Mouse (Mus musculus) MN1 (cell line): ENCODE results near the gene Ank2.
"Not testable (repeated sequence)": the region's sequence is repeated elsewhere in the genome, so short reads cannot be mapped to it uniquely, and the experiment has no call there.

Source experiments
- DNase-seq: peaks from one replicate; pipeline ENCODE4 v3.0.0-alpha.2; 2016; ENCODE audit warnings: low spot score

The Ank2 gene

GRCm38 (mm10) chr3:127355252-127355651 is 143.9 kb downstream of the Ank2 start:
- no peak for DNase-seq

GRCm38 (mm10) chr3:127350602-127351362 is 148.4 kb downstream of the Ank2 start:
- DNase-seq = no peak

GRCm38 (mm10) chr3:127348926-127349325 is 150.2 kb downstream of the Ank2 start:
- DNase-seq = no peak

DNA sequence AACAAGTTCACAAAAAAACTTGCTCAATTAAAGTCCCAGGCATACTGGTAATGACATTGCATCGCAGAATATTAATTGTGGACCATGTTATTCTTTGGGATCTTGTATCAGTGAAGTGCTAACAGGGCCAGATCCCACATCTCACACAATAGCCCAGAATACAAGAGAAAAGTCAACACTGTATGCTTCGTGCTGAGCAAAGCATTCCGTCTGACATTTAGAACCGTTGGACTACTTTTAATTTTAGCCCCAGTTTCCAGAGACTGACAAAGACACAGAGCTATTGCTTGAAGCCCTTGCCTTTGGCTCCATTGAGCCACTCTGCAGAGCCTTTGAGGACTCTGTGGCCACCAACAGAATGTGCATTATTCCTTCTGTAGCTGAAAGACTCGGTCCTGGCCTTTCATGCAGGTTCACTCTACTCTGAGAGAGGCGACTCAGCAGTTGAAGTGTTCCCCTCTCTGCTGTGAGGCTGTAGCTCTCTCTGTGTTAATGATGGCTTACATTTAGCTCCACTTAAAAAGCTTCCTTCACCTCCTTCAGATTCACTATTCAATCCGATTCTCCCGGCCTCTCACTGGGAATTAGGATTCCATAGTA is 153.2 kb downstream of the Ank2 start:
- no peak for DNase-seq

- DNase-seq = no peak
These were observed 157.8 kb downstream of the Ank2 start for GRCm38 (mm10) chr3:127341300-127341699.

- DNase-seq = no peak
These were observed 164.3 kb downstream of the Ank2 start for GRCm38 (mm10) chr3:127334876-127335275.

GRCm38 (mm10) chr3:127331562-127331961 is 167.6 kb downstream of the Ank2 start:
- no peak for DNase-seq

DNA sequence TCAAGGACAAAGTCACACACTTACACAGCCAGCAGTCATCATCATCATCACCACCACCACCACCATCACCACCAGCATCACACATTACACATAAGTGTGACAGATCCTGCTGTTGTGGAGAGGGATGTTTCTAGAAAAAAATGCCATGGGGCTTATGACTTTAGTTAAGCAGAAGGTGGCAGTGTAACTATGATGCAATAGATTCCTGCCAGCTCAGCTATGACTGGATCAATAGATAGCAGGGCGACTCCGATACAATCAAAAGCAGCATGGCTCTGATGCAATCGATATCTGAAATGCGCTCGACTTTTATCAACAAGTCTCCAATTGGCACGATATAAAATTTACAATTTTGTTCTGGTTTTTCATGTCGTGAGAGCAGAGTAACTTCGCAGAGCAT is 172.8 kb downstream of the Ank2 start:
- DNase-seq = no peak

- DNase-seq = peak; percentile 75
These were observed 176.3 kb downstream of the Ank2 start for GRCm38 (mm10) chr3:127322870-127323269.

DNA sequence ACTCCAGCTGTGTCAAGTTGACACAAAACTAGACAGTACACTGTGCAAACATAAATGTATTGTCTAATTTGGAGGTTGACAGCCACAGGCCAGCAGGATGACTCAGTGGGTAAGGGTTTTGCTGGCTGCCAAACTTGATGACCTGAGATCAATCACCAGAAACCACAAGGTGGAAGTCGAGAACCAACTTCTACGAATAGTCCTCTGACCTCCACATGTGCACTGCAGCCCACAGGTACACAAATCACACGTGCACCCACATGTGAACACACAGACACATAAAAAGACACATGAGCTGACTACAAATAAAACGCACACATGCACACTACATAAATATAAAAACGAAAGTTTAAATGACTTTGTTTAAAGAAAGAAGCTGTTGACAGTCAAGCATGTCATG is 177.5 kb downstream of the Ank2 start:
- no peak for DNase-seq

DNA sequence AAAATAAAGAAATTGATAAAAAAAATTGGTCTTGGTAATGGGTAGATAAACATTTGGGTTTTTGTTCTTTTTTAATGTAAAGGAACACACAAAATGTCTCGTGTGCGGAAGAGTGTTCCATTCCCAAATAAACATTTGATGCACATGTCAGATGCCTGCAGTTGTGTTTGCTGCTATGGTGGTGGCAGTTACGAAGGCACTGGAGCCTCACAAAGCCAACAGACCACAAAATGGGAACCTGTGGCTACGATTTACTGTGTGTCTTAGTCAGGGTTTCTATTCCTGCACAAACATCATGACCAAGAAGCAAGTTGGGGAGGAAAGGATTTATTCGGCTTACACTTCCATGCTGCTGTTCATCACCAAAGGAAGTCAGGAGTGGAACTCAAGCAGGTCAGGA is 178.1 kb downstream of the Ank2 start:
- DNase-seq = not testable (repeated sequence)

DNA sequence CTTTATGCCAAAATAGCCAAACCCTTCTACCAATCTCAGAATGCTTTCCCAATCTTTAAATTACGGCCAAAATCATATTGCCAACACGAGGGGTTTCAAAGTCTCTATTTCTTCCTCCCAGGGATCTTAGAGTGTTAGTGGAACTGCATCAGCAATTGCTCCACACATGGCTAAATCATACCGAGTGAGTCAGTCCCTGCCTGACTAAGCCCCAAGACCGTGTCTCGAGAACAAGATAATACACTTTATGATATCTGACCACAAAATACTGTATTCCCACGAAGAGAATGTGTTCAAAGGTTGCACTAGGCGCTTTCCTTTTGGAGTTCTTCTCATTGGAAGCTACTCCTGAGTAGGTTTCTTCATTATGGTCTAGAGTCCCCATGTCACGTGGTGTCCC is 178.8 kb downstream of the Ank2 start:
- DNase-seq = no peak

DNA sequence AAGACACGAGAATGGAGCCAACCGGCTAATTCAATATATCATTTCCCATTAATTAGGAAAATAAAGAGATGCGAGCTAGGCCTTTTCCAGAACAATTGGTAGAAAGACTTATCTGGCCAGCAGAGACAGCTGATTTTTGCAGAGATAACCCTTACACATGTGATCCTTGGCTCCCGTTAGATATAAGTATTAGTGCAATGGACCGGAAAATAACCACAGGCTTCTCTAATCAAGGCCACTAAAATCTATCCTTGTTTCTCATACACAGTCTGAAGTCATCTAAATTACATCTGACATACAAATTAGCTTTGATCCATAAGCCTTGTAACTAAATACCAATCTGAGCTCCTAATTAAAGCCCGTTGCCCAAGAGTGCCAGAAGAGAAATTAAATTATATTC is 181.5 kb downstream of the Ank2 start:
- DNase-seq = peak; percentile 18

DNA sequence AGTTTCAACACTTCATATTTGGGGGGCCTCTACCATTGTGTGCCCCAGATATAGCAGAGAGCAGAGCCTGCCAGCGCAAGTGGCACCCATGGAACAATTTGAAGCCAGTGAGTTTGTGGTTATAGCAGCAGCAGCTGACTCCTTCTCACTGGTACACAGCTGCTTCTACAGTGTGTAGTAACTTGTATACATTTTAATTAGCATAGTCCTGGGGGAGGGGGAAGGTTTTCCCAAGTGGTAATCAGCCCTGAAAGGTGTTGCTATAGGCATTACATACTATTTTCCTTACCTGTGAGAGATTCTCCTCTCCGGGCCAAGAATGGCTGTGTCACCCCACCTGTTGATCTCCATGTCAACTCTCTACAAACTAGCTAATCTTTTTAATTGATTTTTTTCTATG is 182.4 kb downstream of the Ank2 start:
- DNase-seq = no peak

DNA sequence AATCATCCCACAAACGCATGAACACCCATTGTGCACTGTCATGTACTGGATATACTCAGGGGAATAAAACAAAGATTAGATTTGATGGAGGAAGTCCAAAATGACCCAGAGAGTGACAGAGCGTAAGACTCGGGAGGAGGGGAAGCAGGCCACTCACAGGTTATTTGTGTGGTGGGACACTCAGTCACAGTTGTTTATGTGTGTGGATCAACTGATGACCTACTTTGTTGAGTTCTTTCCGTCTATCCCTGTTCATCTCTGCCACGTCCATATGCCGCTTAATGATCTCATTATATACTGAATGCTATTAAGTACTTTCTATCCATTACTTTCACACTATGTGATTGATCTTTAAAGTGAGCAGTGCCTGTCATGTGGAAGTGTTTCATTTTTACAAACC is 187.6 kb downstream of the Ank2 start:
- no peak for DNase-seq

- DNase-seq = no peak
These were observed 189.1 kb downstream of the Ank2 start for GRCm38 (mm10) chr3:127310079-127310478.

DNA sequence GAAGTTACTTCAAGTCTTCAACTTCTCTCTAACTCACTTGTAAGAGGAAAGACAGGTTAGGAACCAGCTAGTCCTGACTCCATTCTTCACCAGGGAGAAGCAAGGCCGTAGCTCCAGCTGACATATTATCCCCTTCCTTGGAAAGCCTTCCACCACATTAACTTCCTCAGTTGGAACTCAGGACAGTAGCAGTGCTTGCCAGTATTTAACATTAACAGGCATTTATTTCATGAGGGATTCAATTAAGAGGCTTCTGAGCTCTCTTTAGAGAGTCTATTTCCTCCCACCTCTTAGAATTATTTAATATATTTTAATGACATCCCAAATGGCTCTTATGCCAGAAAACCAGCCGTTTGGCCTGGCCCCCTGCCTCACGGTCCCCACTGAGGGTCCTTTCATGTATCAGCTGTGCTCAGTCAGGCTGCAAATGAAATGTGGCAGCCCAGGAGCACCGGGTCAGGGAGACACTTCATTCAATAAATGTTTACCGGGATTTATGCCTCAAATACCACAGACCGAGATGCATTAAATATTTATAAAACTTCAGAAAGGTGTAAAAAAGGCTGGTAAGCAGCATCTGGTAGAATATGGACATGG is 195.1 kb downstream of the Ank2 start:
- no peak for DNase-seq

DNA sequence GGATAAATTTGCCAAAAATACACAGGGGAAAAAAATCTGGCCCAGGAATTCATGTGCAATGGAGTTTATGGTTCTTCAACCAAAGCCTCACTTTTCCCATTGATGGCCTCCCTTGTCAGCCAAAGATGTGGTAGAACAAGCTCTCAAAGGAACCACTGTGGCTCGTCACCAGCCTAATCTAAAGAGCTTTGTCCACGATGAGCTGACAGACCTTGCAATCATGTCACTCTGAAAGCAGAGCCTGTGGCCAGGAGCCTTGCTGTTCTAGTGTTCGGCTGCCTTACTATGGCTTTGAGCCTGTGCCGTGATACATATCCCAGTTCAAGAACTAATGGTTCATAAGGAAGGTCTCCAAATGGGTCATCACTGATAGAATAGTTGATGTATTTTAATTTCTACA is 196.1 kb downstream of the Ank2 start:
- DNase-seq = no peak

DNA sequence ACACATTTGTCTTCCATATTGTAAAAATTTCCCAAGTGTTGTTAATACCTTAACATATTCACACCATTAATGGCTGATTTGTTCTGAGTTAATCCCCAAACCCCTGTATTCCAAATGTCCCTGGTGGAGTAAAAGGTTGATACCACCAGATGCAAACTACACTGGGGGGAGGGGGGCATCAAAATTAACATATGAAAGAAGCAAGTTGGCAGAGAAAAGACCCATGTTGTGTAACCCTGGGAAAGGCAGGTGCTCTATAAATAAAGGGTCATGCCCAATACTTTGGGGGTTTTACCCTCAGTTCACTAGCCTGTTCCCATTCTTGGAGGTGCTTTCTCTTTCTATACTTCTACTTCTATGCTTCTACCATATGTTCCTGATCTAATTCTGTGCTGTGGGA is 198.4 kb downstream of the Ank2 start:
- no peak for DNase-seq

- DNase-seq = no peak
These were observed 203.2 kb downstream of the Ank2 start for GRCm38 (mm10) chr3:127295921-127296320.

DNA sequence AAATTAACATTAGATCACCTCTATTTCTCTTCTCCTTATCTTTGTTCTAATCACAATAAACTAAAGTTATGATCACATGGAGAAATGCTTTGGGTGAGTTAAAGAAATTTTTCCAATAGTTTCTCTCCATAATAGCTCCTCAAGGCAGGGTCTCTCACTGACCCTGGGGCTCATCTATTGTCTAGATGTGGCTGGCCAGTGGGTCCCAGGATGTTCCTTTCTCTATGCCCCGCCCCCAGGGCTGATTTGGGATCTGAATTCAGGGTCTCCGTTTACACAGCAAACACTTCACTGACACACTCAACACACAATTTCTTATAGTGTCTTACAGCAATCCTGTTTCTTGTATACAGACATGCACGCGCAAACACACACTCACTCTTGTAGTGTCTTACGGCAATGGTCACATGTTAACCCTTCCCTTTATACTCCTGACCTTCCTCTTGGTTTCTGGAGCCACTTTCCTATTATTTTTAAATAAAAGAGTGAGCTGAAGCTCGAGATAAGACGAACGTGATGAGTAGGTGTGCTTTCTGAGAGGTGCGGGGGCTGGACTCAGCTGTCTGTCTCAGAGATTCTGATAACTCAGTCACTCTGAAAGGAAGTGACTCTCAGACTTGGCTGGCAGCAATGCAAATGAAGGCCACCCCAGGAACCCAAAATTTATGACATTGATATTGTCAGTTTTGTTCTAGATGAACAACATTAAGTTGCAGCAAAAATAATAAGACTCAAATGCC is 204.4 kb downstream of the Ank2 start:
- no peak for DNase-seq

GRCm38 (mm10) chr3:127294079-127294478 is 205.1 kb downstream of the Ank2 start:
- DNase-seq = no peak

GRCm38 (mm10) chr3:127293479-127293874 is 205.7 kb downstream of the Ank2 start:
- no peak for DNase-seq
